Mouse (Mus musculus) gastrocnemius, adult 18-20 months (tissue): ENCODE data around the gene Zfp563. TPM values are rescaled to one million over a fixed set of nuclear protein-coding genes. Genes with fewer than 3 reads are reported as not detected.

Source experiments
- DNase-seq: peaks from one replicate; pipeline ENCODE4 v3.0.0; 2021; ENCODE audit warnings: low spot score
- long read RNA-seq, 2 experiments: library from polyadenylated mRNA; stranded (forward); transcript quantifications; one replicate each; pipeline ENCODE4 v2.0.0; 2021
- total RNA-seq, 2 experiments: library from RNA; stranded (reverse); gene quantifications; 2 replicates each; pipeline ENCODE4 v1.2.3; 2021

Zfp563 gene
- 1 to 10 TPM; 4.5 to 5.6 TPM for total RNA-seq
- long read RNA-seq, experiment 1, partial matches to known transcripts, result 0 of 2 reads
- long read RNA-seq, experiment 1, other reads (novel, unspliced or antisense), result 0 of 2 reads
- long read RNA-seq, experiment 2, partial matches to known transcripts, result 0 of 2 reads
- long read RNA-seq, experiment 2, other reads (novel, unspliced or antisense), result 0 of 2 reads

GRCm38 (mm10) chr17:33089220-33089949 lies at the start of gene Zfp563:
Zfp563 (plus strand) TSS chr17:33089310.
- DNase-seq, result peak; percentile 96

GRCm38 (mm10) chr17:33058791-33059190 lies 30.3 kb upstream of the Zfp563 start:
- no peak for DNase-seq

GRCm38 (mm10) chr17:33063001-33063400 lies 26.1 kb upstream of the Zfp563 start:
- no peak for DNase-seq

- DNase-seq, result no peak
Observed at GRCm38 (mm10) chr17:33067958-33068357, 21.2 kb upstream of the Zfp563 start, which contains the start of gene 4921501E09Rik. 4921501E09Rik (minus strand) TSS chr17:33068058.

GRCm38 (mm10) chr17:33091630-33092029 lies 2.5 kb downstream of the Zfp563 start:
- DNase-seq, result no peak

- peak; percentile 78 for DNase-seq
Observed at GRCm38 (mm10) chr17:33092391-33093193, 3.5 kb downstream of the Zfp563 start.

- DNase-seq, result no peak
Observed at GRCm38 (mm10) chr17:33097396-33097795, 8.3 kb downstream of the Zfp563 start.

GRCm38 (mm10) chr17:33124546-33124945 lies 35.4 kb downstream of the Zfp563 start:
- no peak for DNase-seq

GRCm38 (mm10) chr17:33126257-33126656 lies 37.1 kb downstream of the Zfp563 start:
- no peak for DNase-seq

- no peak for DNase-seq
Observed at GRCm38 (mm10) chr17:33139261-33139820, 50.2 kb downstream of the Zfp563 start, which contains the start of gene Morc2b. Morc2b (minus strand) TSS chr17:33139683.

Other genes starting within 250 kb of the Zfp563 start
- 1 to 10 TPM; 4.8 to 5.7 TPM for gene Zfp870, start 197.7 kb upstream of the Zfp563 start, total RNA-seq
- gene Cyp4f14, start 172.0 kb upstream of the Zfp563 start, total RNA-seq, result under 1 TPM in 1 of 2 experiments, not detected in 1; 0.59 TPM
- 1 to 10 TPM; 5.9 to 7.7 TPM for gene Cyp4f13, start 141.9 kb upstream of the Zfp563 start, total RNA-seq
- gene Zfp472, start 123.5 kb upstream of the Zfp563 start, total RNA-seq, result 1 to 10 TPM; 1.6 to 1.7 TPM
- gene Zfp952, start 96.2 kb upstream of the Zfp563 start, total RNA-seq, result 1 to 10 TPM; 3.6 to 4.2 TPM
- gene Zfp763, start 55.9 kb upstream of the Zfp563 start, total RNA-seq, result 1 to 10 TPM; 1.8 to 2.0 TPM
- gene 4921501E09Rik, start 21.3 kb upstream of the Zfp563 start, total RNA-seq, result not detected
- under 1 TPM; 0.33 to 0.41 TPM for gene Morc2b, start 50.4 kb downstream of the Zfp563 start, total RNA-seq
- gene Olfr55, start 79.1 kb downstream of the Zfp563 start, total RNA-seq, result not detected
- gene Olfr239, start 102.0 kb downstream of the Zfp563 start, total RNA-seq, result not detected
- gene Olfr1564, start 132.4 kb downstream of the Zfp563 start, total RNA-seq, result under 1 TPM; 0.17 to 0.37 TPM
- gene Zfp955a, start 165.8 kb downstream of the Zfp563 start, total RNA-seq, result 1 to 10 TPM; 3.8 to 3.9 TPM
- gene Olfr63, start 175.4 kb downstream of the Zfp563 start, total RNA-seq, result not detected
- 10 to 100 TPM in 1 of 2 experiments, 1 to 10 TPM in 1; 9.7 to 10.9 TPM for gene Zfp955b, start 200.2 kb downstream of the Zfp563 start, total RNA-seq